10 mouse cellular contexts compared by ENCODE assay signal in genomic region chr7:73424705-73425104, GRCm38 (mm10). TPM values are rescaled to one million over a fixed set of nuclear protein-coding genes. Genes with fewer than 3 reads are reported as not detected.
DNase-seq lines count a peak whose midpoint lies in the region; ATAC-seq and TF ChIP-seq lines count a peak whose summit lies in the region.
"Had no signal": no experiment of that assay in that cellular context is flagged by ENCODE, and none has a peak within 500 bp of the region (broad histone marks: within the 10 kb centered on the region; RNA-seq: fewer than 3 reads in every experiment).

No protein-coding gene starts in this region.

- TF ChIP-seq CTCF in lung, postnatal 0 days (IDR thresholded peaks at IDR 0.05) = no peak

- WGBS in lung, embryonic 16.5 days = 46% methylated on average over 3 of the region's 3 CpGs
- 61% methylated on average over 3 of the region's 3 CpGs for WGBS in lung, postnatal 0 days
- WGBS in embryonic facial prominence, embryonic 15.5 days = 53% methylated on average over 3 of the region's 3 CpGs
- 40% methylated on average over 3 of the region's 3 CpGs for WGBS in hindbrain, embryonic 12.5 days

- H3K4me3 ChIP-seq in lung, embryonic 16.5 days (ENCODE audit: low read length) = no peak overlapping the region
- H3K4me3 ChIP-seq in lung, postnatal 0 days (ENCODE audit: low read depth, low read length) = no peak overlapping the region
- H3K4me3 ChIP-seq in embryonic facial prominence, embryonic 15.5 days (replicated peaks) = no peak overlapping the region
- no peak overlapping the region for H3K4me3 ChIP-seq in hindbrain, embryonic 12.5 days

- no peak for DNase-seq in lung, postnatal 0 days (ENCODE audit: low spot score)
- DNase-seq in naive thymus-derived CD4-positive, alpha-beta T cell, adult 2 months (ENCODE audit: low read depth) = peak; percentile 2
- DNase-seq in left cerebral cortex, postnatal 10 days (ENCODE audit: extremely low spot score in 1 of 2, low spot score in 2 of 2) = no peak
- no peak for DNase-seq in urinary bladder, postnatal 10 days (ENCODE audit: low spot score)
- no peak for DNase-seq in MN1 (ENCODE audit: low spot score)
- DNase-seq: lung, embryonic 14.5 days had no signal

- no peak overlapping the region for H3K27ac ChIP-seq in lung, embryonic 16.5 days (ENCODE audit: low read length)
- H3K27ac ChIP-seq in lung, postnatal 0 days (ENCODE audit: low read length) = no peak overlapping the region
- H3K27ac ChIP-seq in embryonic facial prominence, embryonic 15.5 days (replicated peaks) = 0 out of 2 replicates have a peak overlapping the region, but pooled peaks have one; percentile 39
- peak overlapping the region; percentile 68 for H3K27ac ChIP-seq in hindbrain, embryonic 12.5 days

- H3K9me3 ChIP-seq in lung, embryonic 16.5 days (ENCODE audit: control insufficient read depth, low read length) = no peaks in the 10 kb centered on the region
- no peaks in the 10 kb centered on the region for H3K9me3 ChIP-seq in lung, postnatal 0 days (ENCODE audit: low read length)
- H3K9me3 ChIP-seq in embryonic facial prominence, embryonic 15.5 days (replicated peaks) = no peaks in the 10 kb centered on the region
- no peaks in the 10 kb centered on the region for H3K9me3 ChIP-seq in hindbrain, embryonic 12.5 days (replicated peaks)

- ATAC-seq in lung, embryonic 16.5 days (ENCODE audit: low read depth) = 0 out of 2 replicates have a peak, but pooled peaks have one; percentile 2
- ATAC-seq in lung, postnatal 0 days = no peak
- ATAC-seq in embryonic facial prominence, embryonic 15.5 days (ENCODE audit: insufficient number of reproducible peaks, low FRiP score, low TSS enrichment, low read depth) = no peak
- no peak for ATAC-seq in hindbrain, embryonic 12.5 days (ENCODE audit: low FRiP score)
- ATAC-seq: Patski had no signal

- no peak overlapping the region for H3K4me2 ChIP-seq in lung, embryonic 16.5 days (ENCODE audit: low read depth, low read length)
- no peak overlapping the region for H3K4me2 ChIP-seq in lung, postnatal 0 days (replicated peaks; ENCODE audit: low read depth, low read length)
- H3K4me2 ChIP-seq in embryonic facial prominence, embryonic 15.5 days (replicated peaks) = no peak overlapping the region
- H3K4me2 ChIP-seq in hindbrain, embryonic 12.5 days (replicated peaks) = no peak overlapping the region
- H3K4me2 ChIP-seq: lung, embryonic 14.5 days had no signal

- H3K9ac ChIP-seq in lung, embryonic 16.5 days (ENCODE audit: low read length) = no peak overlapping the region
- H3K9ac ChIP-seq in lung, postnatal 0 days (replicated peaks; ENCODE audit: low read depth) = no peak overlapping the region
- H3K9ac ChIP-seq in embryonic facial prominence, embryonic 15.5 days = no peak overlapping the region
- no peak overlapping the region for H3K9ac ChIP-seq in hindbrain, embryonic 12.5 days
- H3K9ac ChIP-seq: lung, embryonic 14.5 days had no signal

- intact Hi-C loops in left cerebral cortex, postnatal 10 days (cut with DNase I) = no loop called here

- no peaks in the 10 kb centered on the region for H3K27me3 ChIP-seq in lung, embryonic 16.5 days (ENCODE audit: control insufficient read depth, insufficient read depth, low read depth, low read length)
- no peaks in the 10 kb centered on the region for H3K27me3 ChIP-seq in lung, postnatal 0 days (replicated peaks; ENCODE audit: insufficient read depth, low read length)
- H3K27me3 ChIP-seq in embryonic facial prominence, embryonic 15.5 days = no peaks in the 10 kb centered on the region
- no peaks in the 10 kb centered on the region for H3K27me3 ChIP-seq in hindbrain, embryonic 12.5 days
- H3K27me3 ChIP-seq: Patski had no signal

- peaks cover 16% of the 10 kb centered on the region for H3K4me1 ChIP-seq in lung, embryonic 16.5 days (replicated peaks; ENCODE audit: control insufficient read depth, insufficient read depth, low read length)
- H3K4me1 ChIP-seq in lung, postnatal 0 days (ENCODE audit: insufficient read depth, low read depth, low read length) = no peaks in the 10 kb centered on the region
- peaks cover 41% of the 10 kb centered on the region for H3K4me1 ChIP-seq in embryonic facial prominence, embryonic 15.5 days
- peaks cover 33% of the 10 kb centered on the region for H3K4me1 ChIP-seq in hindbrain, embryonic 12.5 days

- peaks cover 29% of the 10 kb centered on the region for H3K36me3 ChIP-seq in lung, embryonic 16.5 days (ENCODE audit: control insufficient read depth, insufficient read depth, low read length)
- peaks cover 19% of the 10 kb centered on the region for H3K36me3 ChIP-seq in lung, postnatal 0 days (ENCODE audit: insufficient read depth, low read length)
- H3K36me3 ChIP-seq in embryonic facial prominence, embryonic 15.5 days = peaks cover 33% of the 10 kb centered on the region
- H3K36me3 ChIP-seq in hindbrain, embryonic 12.5 days = peaks cover 39% of the 10 kb centered on the region

- TF ChIP-seq EP300 in lung, postnatal 0 days (IDR thresholded peaks at IDR 0.05) = no peak

RNA-seq across cellular contexts. Expression of gene Rgma, which starts 49.4 kb away (rescaled TPM):
- 10.1 and 10.5 TPM in 2 replicates for polyA plus RNA-seq in lung, embryonic 16.5 days (2015; fragmentation: Nextera tagmentation; extraction: Ambion mirVana)
- 4.8 and 5.9 TPM in 2 replicates for polyA plus RNA-seq in lung, postnatal 0 days (2015; fragmentation: Nextera tagmentation; extraction: Ambion mirVana)
- 23.0 and 24.1 TPM in 2 replicates for polyA plus RNA-seq in embryonic facial prominence, embryonic 15.5 days (2015; fragmentation: Nextera tagmentation; extraction: Ambion mirVana)
- 55.3 and 55.7 TPM in 2 replicates for polyA plus RNA-seq in hindbrain, embryonic 12.5 days (2016; fragmentation: Nextera tagmentation; extraction: Ambion mirVana)
- 100 to 1,000 TPM; 151 to 153 TPM for total RNA-seq in left cerebral cortex, postnatal 10 days (2021)

Comparison
In these comparisons a context has a peak if more than half of its experiments do, and no peak if none do; other contexts are left out.
1. H3K27ac ChIP-seq: peak in embryonic facial prominence, embryonic 15.5 days (single experiment) and hindbrain, embryonic 12.5 days (single experiment); none in lung, embryonic 16.5 days (single experiment) and lung, postnatal 0 days (single experiment).